Mouse (Mus musculus): Measurements from ENCODE around the gene Utp20.

Gene Utp20

GRCm38 (mm10) chr10:88714744-88715143 is 111.9 kb downstream of the Utp20 start:
- no peak for DNase-seq

GRCm38 (mm10) chr10:88712359-88712758 is 114.2 kb downstream of the Utp20 start:
- no peak for DNase-seq

- DNase-seq: no peak
These were observed 117.7 kb downstream of the Utp20 start for GRCm38 (mm10) chr10:88708671-88709523.

- DNase-seq: no peak
These were observed 125.7 kb downstream of the Utp20 start for GRCm38 (mm10) chr10:88700938-88701337.
